In genomic region chr1:159392667-159393066, GRCm38 (mm10) we compare ENCODE assay signal across 11 mouse cellular contexts.
DNase-seq lines count a peak whose midpoint lies in the region; ATAC-seq and TF ChIP-seq lines count a peak whose summit lies in the region.
"Had no signal": no experiment of that assay in that cellular context is flagged by ENCODE, and none has a peak within 500 bp of the region (broad histone marks: within the 10 kb centered on the region; RNA-seq: fewer than 3 reads in every experiment).

No protein-coding gene starts in this region.

- peaks cover 8% of the 10 kb centered on the region for H3K4me1 ChIP-seq in limb, embryonic 14.5 days (ENCODE audit: control insufficient read depth, insufficient read depth, low read length)
- no peaks in the 10 kb centered on the region; the same call in 1 of the 2 replicates for H3K4me1 ChIP-seq in midbrain, embryonic 16.5 days (ENCODE audit: control insufficient read depth, insufficient read depth, low read length)

- no peaks in the 10 kb centered on the region for H3K36me3 ChIP-seq in limb, embryonic 14.5 days (ENCODE audit: control insufficient read depth, insufficient read depth, low read length)
- H3K36me3 ChIP-seq in midbrain, embryonic 16.5 days (ENCODE audit: control insufficient read depth, insufficient read depth, low read length) = no peaks in the 10 kb centered on the region

- H3K9me3 ChIP-seq in limb, embryonic 14.5 days (ENCODE audit: control insufficient read depth, low read length) = no peaks in the 10 kb centered on the region
- no peaks in the 10 kb centered on the region for H3K9me3 ChIP-seq in midbrain, embryonic 16.5 days (replicated peaks; ENCODE audit: control insufficient read depth, low read length, poor library complexity, severe bottlenecking)

- TF ChIP-seq CTCF in layer of hippocampus, adult 2 months (conservative IDR thresholded peaks at IDR 0.05) = no peak

- ATAC-seq in limb, embryonic 14.5 days (ENCODE audit: low FRiP score, low read depth) = no peak
- no peak for ATAC-seq in midbrain, embryonic 16.5 days

- TF ChIP-seq POLR2A in limb, embryonic 14.5 days (IDR thresholded peaks at IDR 0.05; ENCODE audit: borderline replicate concordance, extremely low read depth, insufficient read depth, insufficient read length) = no peak

- H3K9ac ChIP-seq in limb, embryonic 14.5 days (ENCODE audit: low read depth, low read length, severe bottlenecking) = no peak overlapping the region
- no peak overlapping the region for H3K9ac ChIP-seq in midbrain, embryonic 16.5 days (ENCODE audit: low read depth, low read length)
- H3K9ac ChIP-seq: forebrain, postnatal 0 days had no signal

- H3K27ac ChIP-seq in layer of hippocampus, adult 2 months = peak overlapping the region; percentile 93
- peak overlapping the region; percentile 14; the same call in 1 of the 2 replicates for H3K27ac ChIP-seq in limb, embryonic 14.5 days (replicated peaks; ENCODE audit: low read depth, low read length)
- H3K27ac ChIP-seq in midbrain, embryonic 16.5 days (ENCODE audit: low read length) = no peak overlapping the region

- no peaks in the 10 kb centered on the region; the same call in 1 of the 2 replicates for H3K27me3 ChIP-seq in limb, embryonic 14.5 days (ENCODE audit: control insufficient read depth, insufficient read depth, low read length)
- no peaks in the 10 kb centered on the region for H3K27me3 ChIP-seq in midbrain, embryonic 16.5 days (ENCODE audit: control insufficient read depth, insufficient read depth, low read depth, low read length)

- 57% methylated on average over 6 of the region's 8 CpGs for WGBS in limb, embryonic 14.5 days
- WGBS in midbrain, embryonic 16.5 days = 71% methylated on average over 8 of the region's 8 CpGs

- no peak overlapping the region for H3K4me2 ChIP-seq in limb, embryonic 14.5 days (replicated peaks; ENCODE audit: low read depth, low read length, severe bottlenecking)
- H3K4me2 ChIP-seq in midbrain, embryonic 16.5 days (ENCODE audit: low read length) = no peak overlapping the region
- H3K4me2 ChIP-seq: midbrain, embryonic 11.5 days had no signal

- H3K4me3 ChIP-seq in layer of hippocampus, adult 2 months = no peak overlapping the region
- H3K4me3 ChIP-seq in limb, embryonic 14.5 days (replicated peaks; ENCODE audit: low read length) = no peak overlapping the region
- H3K4me3 ChIP-seq in midbrain, embryonic 16.5 days (ENCODE audit: low read depth, low read length) = no peak overlapping the region

- peak; percentile 22 for DNase-seq in cerebellum, adult 11 months
- DNase-seq in cerebellum, postnatal 4 days (ENCODE audit: low spot score in 2 of 2) = no peak
- no peak for DNase-seq in layer of hippocampus, adult 2 months (ENCODE audit: low spot score in 2 of 2)
- no peak for DNase-seq in layer of hippocampus, adult 18-20 months (ENCODE audit: low spot score in 2 of 2)
- peak; percentile 59 for DNase-seq in cerebellum, postnatal 36 days
- no peak for DNase-seq in limb, embryonic 14.5 days (ENCODE audit: low spot score)
- no peak for DNase-seq in urinary bladder, postnatal 36 days (ENCODE audit: low spot score in 2 of 2)
- DNase-seq: adrenal gland, postnatal 25 days; forebrain, postnatal 0 days had no signal

Comparison
In these comparisons a context has a peak if more than half of its experiments do, and no peak if none do; other contexts are left out.
1. DNase-seq: peak in cerebellum, adult 11 months (single experiment) and cerebellum, postnatal 36 days (2 of 2); none in cerebellum, postnatal 4 days (0 of 2), layer of hippocampus, adult 2 months (0 of 2), layer of hippocampus, adult 18-20 months (0 of 2), limb, embryonic 14.5 days (single experiment) and urinary bladder, postnatal 36 days (0 of 2).